Mouse (Mus musculus) myocyte (in vitro differentiated cells): ENCODE measurements at regions not wholly inside any gene's neighbourhood (a gene's known extent, or its start where the extent isn't known, plus 50 kb on each side); places are given as distances from the start of the nearest gene placed in this dataset.

Source experiments
- H3K27me3 ChIP-seq: one replicate; pipeline ENCODE4 v1.6.1; 2011; ENCODE audit not compliant: control insufficient read depth, insufficient read depth, insufficient read length
- H3K36me3 ChIP-seq: one replicate; pipeline ENCODE4 v1.6.1; 2011; ENCODE audit not compliant: control insufficient read depth, insufficient read depth
- H3K4me2 ChIP-seq: one replicate; pipeline ENCODE4 v1.6.1; 2011; ENCODE audit warnings: low read depth, control low read depth
- H3K4me3 ChIP-seq: one replicate; pipeline ENCODE4 v1.5.1; 2011; ENCODE audit warnings: mild to moderate bottlenecking, control low read depth, moderate library complexity
- H3K79me2 ChIP-seq: one replicate; pipeline ENCODE4 v1.6.1; 2011; ENCODE audit not compliant: control insufficient read depth, insufficient read depth
- H3ac ChIP-seq: one replicate; pipeline ENCODE4 v1.6.1; 2011; ENCODE audit not compliant: control insufficient read depth, insufficient read length
- CEBPB ChIP-seq: IDR thresholded peaks from 2 replicates; pipeline ENCODE4 v1.6.1; 2011; ENCODE audit warnings: mild to moderate bottlenecking, moderate library complexity; ENCODE audit not compliant: poor library complexity, insufficient read depth, severe bottlenecking
- E2F4 ChIP-seq: IDR thresholded peaks from one replicate; pipeline ENCODE4 v1.6.1; 2011; ENCODE audit warnings: mild to moderate bottlenecking, control low read depth, moderate library complexity; ENCODE audit not compliant: insufficient read depth
- MAX ChIP-seq: IDR thresholded peaks from one replicate; pipeline ENCODE4 v1.6.1; 2011; ENCODE audit warnings: low read depth, mild to moderate bottlenecking, control low read depth
- MYOD1 ChIP-seq, 3 experiments: IDR thresholded peaks; one replicate each; pipeline ENCODE4 v1.6.1; 2011; ENCODE audit warnings: control low read depth in 2 of 3, low read depth in 2 of 3, mild to moderate bottlenecking in 2 of 3, moderate library complexity in 1 of 3; ENCODE audit not compliant: insufficient read length in 2 of 3, control insufficient read depth in 1 of 3
- MYOG ChIP-seq, 3 experiments: IDR thresholded peaks; one replicate each; pipeline ENCODE4 v1.6.1; 2011; ENCODE audit warnings: control low read depth in 2 of 3, low read depth in 2 of 3, mild to moderate bottlenecking in 2 of 3; ENCODE audit not compliant: insufficient read length in 2 of 3, control insufficient read depth in 1 of 3, insufficient read depth in 1 of 3
- POLR2A ChIP-seq: IDR thresholded peaks from one replicate; pipeline ENCODE4 v1.6.1; 2011; ENCODE audit warnings: low read depth, mild to moderate bottlenecking, control low read depth, moderate library complexity; ENCODE audit not compliant: insufficient read length
- POLR2AphosphoS2 ChIP-seq: IDR thresholded peaks from one replicate; pipeline ENCODE4 v1.6.1; 2011; ENCODE audit warnings: low read depth, control low read depth; ENCODE audit not compliant: insufficient read length
- REST ChIP-seq: IDR thresholded peaks from one replicate; pipeline ENCODE4 v1.6.1; 2011; ENCODE audit warnings: mild to moderate bottlenecking, control low read depth, moderate library complexity; ENCODE audit not compliant: insufficient read depth, insufficient read length
- SRF ChIP-seq: IDR thresholded peaks from one replicate; pipeline ENCODE4 v1.6.1; 2011; ENCODE audit warnings: low read depth; ENCODE audit not compliant: control insufficient read depth, insufficient read length
- TCF12 ChIP-seq: IDR thresholded peaks from one replicate; pipeline ENCODE4 v1.6.1; 2011; ENCODE audit warnings: mild to moderate bottlenecking, control low read depth; ENCODE audit not compliant: poor library complexity, insufficient read depth, severe bottlenecking
- TCF3 ChIP-seq: IDR thresholded peaks from one replicate; pipeline ENCODE4 v1.6.1; 2011; ENCODE audit warnings: low read depth, control low read depth; ENCODE audit not compliant: insufficient read length
- USF1 ChIP-seq: IDR thresholded peaks from one replicate; pipeline ENCODE4 v1.6.1; 2011; ENCODE audit warnings: low read depth, mild to moderate bottlenecking, control low read depth, moderate library complexity

GRCm38 (mm10) chr7:111956671-111957070 is 66.6 kb upstream of the Usp47 start:
- no peak overlapping the region for H3K4me2 ChIP-seq
- no peak for TF ChIP-seq CEBPB
- TF ChIP-seq POLR2AphosphoS2 = no peak
- TF ChIP-seq POLR2A = no peak
- no peak for TF ChIP-seq TCF3
- no peak for TF ChIP-seq SRF
- TF ChIP-seq MYOG (IDR thresholded peaks at IDR 0.05; ENCODE audit: control insufficient read depth in 1 of 3, insufficient read depth in 1 of 3, insufficient read length in 2 of 3, low read depth in 2 of 3) = no peak
- TF ChIP-seq MYOD1 (IDR thresholded peaks at IDR 0.05; ENCODE audit: control insufficient read depth in 1 of 3, insufficient read length in 2 of 3, low read depth in 2 of 3) = no peak
- TF ChIP-seq REST = no peak
- TF ChIP-seq TCF12 = no peak
- no peak for TF ChIP-seq USF1
- no peak for TF ChIP-seq E2F4
- no peak for TF ChIP-seq MAX
- H3K27me3 ChIP-seq = no peaks in the 10 kb centered on the region
- no peaks in the 10 kb centered on the region for H3K36me3 ChIP-seq
- H3K79me2 ChIP-seq = no peaks in the 10 kb centered on the region
- no peak overlapping the region for H3K4me3 ChIP-seq
- no peak overlapping the region for H3ac ChIP-seq

- H3K27me3 ChIP-seq = no peaks in the 10 kb centered on the region
- H3ac ChIP-seq = no peak overlapping the region
- no peak overlapping the region for H3K4me3 ChIP-seq
- TF ChIP-seq CEBPB = no peak
- TF ChIP-seq TCF12 = no peak
- no peak for TF ChIP-seq SRF
- H3K79me2 ChIP-seq = no peaks in the 10 kb centered on the region
- no peaks in the 10 kb centered on the region for H3K36me3 ChIP-seq
- H3K4me2 ChIP-seq = no peak overlapping the region
These were observed 83.7 kb upstream of the Usp47 start for GRCm38 (mm10) chr7:111939631-111940030.

- H3K4me2 ChIP-seq = no peak overlapping the region
These were observed 85.8 kb upstream of the Usp47 start for GRCm38 (mm10) chr7:111937547-111937946.

GRCm38 (mm10) chr7:111937102-111937501 is 86.2 kb upstream of the Usp47 start:
- no peak overlapping the region for H3ac ChIP-seq
- no peaks in the 10 kb centered on the region for H3K79me2 ChIP-seq
- no peak overlapping the region for H3K4me3 ChIP-seq
- no peaks in the 10 kb centered on the region for H3K36me3 ChIP-seq
- TF ChIP-seq MYOD1 (IDR thresholded peaks at IDR 0.05; ENCODE audit: control insufficient read depth in 1 of 3, insufficient read length in 2 of 3, low read depth in 2 of 3) (no peak), MYOG (IDR thresholded peaks at IDR 0.05; ENCODE audit: control insufficient read depth in 1 of 3, insufficient read depth in 1 of 3, insufficient read length in 2 of 3, low read depth in 2 of 3) (no peak), E2F4 (no peak), TCF3 (no peak), SRF (no peak), POLR2A (no peak), REST (no peak), USF1 (no peak), MAX (no peak), TCF12 (no peak), POLR2AphosphoS2 (no peak), CEBPB (no peak)
- no peak overlapping the region for H3K4me2 ChIP-seq
- H3K27me3 ChIP-seq = no peaks in the 10 kb centered on the region

More at GRCm38 (mm10) chr7:111937547-111937946, 85.8 kb upstream of the Usp47 start:
- H3K79me2 ChIP-seq = no peaks in the 10 kb centered on the region
- no peaks in the 10 kb centered on the region for H3K27me3 ChIP-seq
- no peak overlapping the region for H3ac ChIP-seq
- H3K4me3 ChIP-seq = no peak overlapping the region
- no peaks in the 10 kb centered on the region for H3K36me3 ChIP-seq
- TF ChIP-seq TCF3 = no peak

GRCm38 (mm10) chr7:111932725-111933124 is 90.6 kb upstream of the Usp47 start:
- Histone ChIP-seq H3K79me2 (no peaks in the 10 kb centered on the region), H3ac (no peak overlapping the region), H3K27me3 (no peaks in the 10 kb centered on the region), H3K4me3 (no peak overlapping the region), H3K36me3 (no peaks in the 10 kb centered on the region), H3K4me2 (no peak overlapping the region)
- no peak for TF ChIP-seq USF1
- no peak for TF ChIP-seq POLR2AphosphoS2
- no peak for TF ChIP-seq SRF
- TF ChIP-seq CEBPB = no peak
- TF ChIP-seq MAX = no peak
- TF ChIP-seq MYOG (IDR thresholded peaks at IDR 0.05; ENCODE audit: control insufficient read depth in 1 of 3, insufficient read depth in 1 of 3, insufficient read length in 2 of 3, low read depth in 2 of 3) = no peak
- TF ChIP-seq REST = no peak
- TF ChIP-seq E2F4 = no peak
- TF ChIP-seq POLR2A = no peak
- no peak for TF ChIP-seq MYOD1 (IDR thresholded peaks at IDR 0.05; ENCODE audit: control insufficient read depth in 1 of 3, insufficient read length in 2 of 3, low read depth in 2 of 3)
- TF ChIP-seq TCF12 = no peak
- no peak for TF ChIP-seq TCF3
